Mouse (Mus musculus) brain, embryonic 14.5 days (tissue): Measurements from ENCODE around the gene 1700016C15Rik.

ENCODE experiments used
- CTCF ChIP-seq: fragments of 200-500 bp; IDR thresholded peaks from 2 replicates; pipeline ENCODE4 v1.5.1; 2012; ENCODE audit warnings: inconsistent platforms, mild to moderate bottlenecking, moderate library complexity, borderline replicate concordance; ENCODE audit not compliant: insufficient read depth, insufficient read length; ENCODE audit errors: extremely low read depth
- POLR2A ChIP-seq: fragments of 200-500 bp; IDR thresholded peaks from 2 replicates; pipeline ENCODE4 v1.6.1; 2012; ENCODE audit warnings: mild to moderate bottlenecking, inconsistent platforms, borderline replicate concordance; ENCODE audit not compliant: poor library complexity, insufficient read depth, insufficient read length, severe bottlenecking; ENCODE audit errors: extremely low read depth

- TF ChIP-seq CTCF (peak; percentile 95), POLR2A (no peak)
These were observed 27.0 kb upstream of the 1700016C15Rik start for GRCm38 (mm10) chr1:177702481-177703146.
